Mouse (Mus musculus): ENCODE results near the gene Rabl2. TPM values are rescaled to one million over a fixed set of nuclear protein-coding genes. Genes with fewer than 3 reads are reported as not detected.

The Rabl2 gene
- polyA plus RNA-seq, 1 experiment from 2014 or later: 41.3 TPM

DNA sequence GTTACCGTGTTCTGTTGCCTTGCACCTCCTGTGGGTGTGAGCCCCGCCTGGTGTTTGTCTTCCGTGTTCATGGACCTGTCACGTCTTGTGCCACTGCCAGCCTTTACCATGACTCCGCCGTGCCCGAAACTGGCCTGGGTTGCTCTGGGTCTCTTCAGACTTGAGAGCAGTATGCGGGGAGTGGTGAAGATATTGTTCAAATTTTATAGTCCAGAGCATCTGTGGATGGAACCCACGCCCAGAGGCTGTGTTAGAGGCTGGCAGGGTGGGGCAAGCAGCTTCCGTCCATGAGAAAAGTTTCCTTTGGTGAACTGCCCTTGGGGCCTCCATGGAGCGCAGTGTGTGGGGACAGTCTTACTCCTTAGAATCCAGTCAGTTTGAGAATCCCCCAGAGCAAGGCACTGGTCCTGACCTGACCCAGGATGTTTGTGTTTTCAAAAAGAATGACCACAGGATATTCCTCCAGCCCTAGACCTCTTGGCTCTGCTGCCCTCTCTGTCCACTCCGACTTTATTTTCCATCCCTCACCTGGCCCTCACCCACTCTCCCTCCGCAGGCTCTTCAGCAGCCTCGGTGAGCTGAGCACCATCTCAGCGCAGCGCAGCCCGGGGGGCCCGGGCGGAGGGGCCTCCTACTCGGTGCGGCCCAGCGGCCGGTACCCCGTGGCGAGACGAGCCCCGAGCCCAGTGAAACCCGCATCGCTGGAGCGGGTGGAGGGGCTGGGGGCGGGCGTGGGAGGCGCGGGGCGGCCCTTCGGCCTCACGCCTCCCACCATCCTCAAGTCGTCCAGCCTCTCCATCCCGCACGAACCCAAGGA is 34.3 kb downstream of the Rabl2 start:
- peaks cover 17% of the 10 kb centered on the region; the same call in 1 of the 2 replicates for H3K4me1 ChIP-seq (replicated peaks; ENCODE audit: control insufficient read depth, insufficient read depth, low read length)
- no peak overlapping the region for H3K27ac ChIP-seq (ENCODE audit: low read depth)
- no peak for ATAC-seq (replicated peaks; ENCODE audit: low FRiP score, low TSS enrichment, low read depth)
- no peaks in the 10 kb centered on the region for H3K9me3 ChIP-seq (ENCODE audit: control insufficient read depth, low read length)
- WGBS: 13% methylated on average over 39 of the region's 40 CpGs
- DNase-seq (ENCODE audit: low spot score): peak; percentile 61
- peaks cover 36% of the 10 kb centered on the region for H3K27me3 ChIP-seq (replicated peaks; ENCODE audit: control insufficient read depth, insufficient read depth, low read length)
- no peak overlapping the region for H3K9ac ChIP-seq (ENCODE audit: low read length)
- H3K4me3 ChIP-seq (ENCODE audit: low read depth, low read length): peak overlapping the region; percentile 21
- peak overlapping the region; percentile 47 for H3K4me2 ChIP-seq (ENCODE audit: low read length)
- no peaks in the 10 kb centered on the region for H3K36me3 ChIP-seq (ENCODE audit: control insufficient read depth, insufficient read depth, low read length)

DNA sequence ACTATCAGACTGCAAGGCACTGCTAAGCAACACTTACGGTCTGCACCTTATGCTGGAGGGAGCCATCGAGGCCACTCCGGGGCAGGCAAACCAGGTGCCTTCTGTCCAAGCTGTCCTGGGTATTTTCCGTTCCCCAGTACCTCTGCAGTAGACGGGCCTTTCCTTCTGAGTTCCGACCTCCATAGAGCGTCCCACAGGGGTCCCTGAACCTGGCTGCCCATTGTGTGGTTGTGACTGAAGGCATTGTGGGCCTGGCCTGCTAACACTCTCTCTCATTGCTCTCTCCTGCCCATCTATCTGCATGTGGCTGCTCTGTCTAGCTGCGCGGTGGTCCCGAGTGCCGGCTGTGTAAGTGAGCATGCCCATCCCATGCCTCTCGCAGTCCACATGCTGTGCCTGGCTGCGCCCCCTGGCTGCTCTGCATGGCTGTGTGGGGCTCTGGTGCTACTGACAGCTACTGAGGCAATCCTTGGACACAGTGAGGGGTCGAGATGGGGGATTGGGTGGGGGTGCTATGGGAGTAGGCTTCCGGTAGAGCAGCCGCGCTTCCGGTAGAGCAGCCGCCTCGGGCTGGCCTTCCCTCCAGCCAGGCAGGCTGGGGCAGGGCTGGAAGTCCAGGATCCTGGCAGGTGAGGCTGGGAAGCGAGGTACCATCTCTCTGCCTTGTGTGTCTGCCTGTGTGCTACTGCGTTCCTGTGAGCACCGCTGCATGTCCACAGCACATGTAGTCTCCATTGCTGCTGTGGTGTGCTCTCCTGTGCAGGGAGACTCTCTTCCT is 35.1 kb downstream of the Rabl2 start:
- H3K27me3 ChIP-seq (replicated peaks; ENCODE audit: control insufficient read depth, insufficient read depth, low read length): peaks cover 36% of the 10 kb centered on the region
- 32% methylated on average over 23 of the region's 23 CpGs for WGBS
- peaks cover 17% of the 10 kb centered on the region; the same call in 1 of the 2 replicates for H3K4me1 ChIP-seq (replicated peaks; ENCODE audit: control insufficient read depth, insufficient read depth, low read length)
- H3K36me3 ChIP-seq (ENCODE audit: control insufficient read depth, insufficient read depth, low read length): peaks cover 3% of the 10 kb centered on the region; the same call in 1 of the 2 replicates
- no peak overlapping the region for H3K9ac ChIP-seq (ENCODE audit: low read length)
- no peak overlapping the region for H3K27ac ChIP-seq (ENCODE audit: low read depth)
- H3K9me3 ChIP-seq (ENCODE audit: control insufficient read depth, low read length): no peaks in the 10 kb centered on the region
- 0 out of 2 replicates have a peak overlapping the region, but pooled peaks have one; percentile 6 for H3K4me3 ChIP-seq (ENCODE audit: low read depth, low read length)
- H3K4me2 ChIP-seq (ENCODE audit: low read length): peak overlapping the region; percentile 30
- DNase-seq (ENCODE audit: low spot score): no peak
- peak; percentile 53; the same call in 1 of the 2 replicates for ATAC-seq (replicated peaks; ENCODE audit: low FRiP score, low TSS enrichment, low read depth)

DNA sequence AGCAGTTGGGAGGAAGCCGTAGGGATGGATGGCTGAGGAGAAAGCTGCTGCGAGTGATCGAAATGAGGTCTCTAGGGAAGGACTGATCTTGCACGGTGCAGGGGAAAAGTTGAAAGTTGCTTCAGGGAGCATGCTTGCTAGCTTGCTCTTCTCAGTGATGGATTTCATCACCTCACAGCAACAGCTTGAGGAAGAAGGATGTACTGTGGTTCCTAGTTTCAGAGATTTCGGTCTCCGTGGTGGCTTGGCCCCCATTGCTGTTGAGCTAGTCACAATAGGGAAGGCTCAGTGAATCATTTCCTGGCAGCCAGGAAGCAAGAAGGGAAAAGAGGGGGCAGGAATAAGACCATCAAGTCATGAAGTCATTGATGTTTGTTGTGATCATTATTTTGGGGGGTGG is 36.1 kb downstream of the Rabl2 start:
- Histone ChIP-seq H3K27ac (ENCODE audit: low read depth) (no peak overlapping the region), H3K4me2 (ENCODE audit: low read length) (no peak overlapping the region), H3K4me1 (replicated peaks; ENCODE audit: control insufficient read depth, insufficient read depth, low read length) (peaks cover 17% of the 10 kb centered on the region; the same call in 1 of the 2 replicates), H3K27me3 (replicated peaks; ENCODE audit: control insufficient read depth, insufficient read depth, low read length) (peaks cover 36% of the 10 kb centered on the region), H3K9ac (ENCODE audit: low read length) (no peak overlapping the region), H3K9me3 (ENCODE audit: control insufficient read depth, low read length) (no peaks in the 10 kb centered on the region), H3K36me3 (ENCODE audit: control insufficient read depth, insufficient read depth, low read length) (peaks cover 4% of the 10 kb centered on the region; the same call in 1 of the 2 replicates), H3K4me3 (ENCODE audit: low read depth, low read length) (no peak overlapping the region)
- 88% methylated on average over 6 of the region's 6 CpGs for WGBS
- DNase-seq (ENCODE audit: low spot score) (no peak), ATAC-seq (replicated peaks; ENCODE audit: low FRiP score, low TSS enrichment, low read depth) (no peak)

DNA sequence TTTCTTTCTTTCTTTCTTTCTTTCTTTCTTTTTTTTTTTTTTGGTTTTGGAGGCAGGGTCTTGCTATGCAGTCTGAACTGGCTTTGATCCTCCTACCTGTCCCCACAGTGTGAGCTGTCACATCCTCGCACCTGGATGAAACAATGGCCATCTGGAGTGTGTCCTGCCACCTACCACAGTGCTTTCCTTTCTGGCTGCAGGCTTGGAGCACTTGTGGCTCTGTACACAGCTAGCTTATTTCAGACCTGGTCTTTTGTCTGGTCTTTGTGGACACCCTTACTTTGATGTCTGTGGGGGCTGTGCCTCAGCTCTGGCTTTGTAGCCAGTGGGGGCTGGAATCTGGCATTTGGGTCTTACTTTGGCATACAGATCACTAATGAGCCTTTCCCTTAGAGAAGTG is 40.0 kb downstream of the Rabl2 start:
- H3K4me2 ChIP-seq (ENCODE audit: low read length): no peak overlapping the region
- H3K9ac ChIP-seq (ENCODE audit: low read length): no peak overlapping the region
- peaks cover 31% of the 10 kb centered on the region for H3K27me3 ChIP-seq (replicated peaks; ENCODE audit: control insufficient read depth, insufficient read depth, low read length)
- peaks cover 4% of the 10 kb centered on the region; the same call in 1 of the 2 replicates for H3K36me3 ChIP-seq (ENCODE audit: control insufficient read depth, insufficient read depth, low read length)
- H3K9me3 ChIP-seq (ENCODE audit: control insufficient read depth, low read length): no peaks in the 10 kb centered on the region
- peaks cover 5% of the 10 kb centered on the region; the same call in 1 of the 2 replicates for H3K4me1 ChIP-seq (replicated peaks; ENCODE audit: control insufficient read depth, insufficient read depth, low read length)
- 83% methylated on average over 1 of the region's 1 CpGs for WGBS
- DNase-seq (ENCODE audit: low spot score) (no peak), ATAC-seq (replicated peaks; ENCODE audit: low FRiP score, low TSS enrichment, low read depth) (no peak)
- H3K27ac ChIP-seq (ENCODE audit: low read depth): no peak overlapping the region
- no peak overlapping the region for H3K4me3 ChIP-seq (ENCODE audit: low read depth, low read length)

DNA sequence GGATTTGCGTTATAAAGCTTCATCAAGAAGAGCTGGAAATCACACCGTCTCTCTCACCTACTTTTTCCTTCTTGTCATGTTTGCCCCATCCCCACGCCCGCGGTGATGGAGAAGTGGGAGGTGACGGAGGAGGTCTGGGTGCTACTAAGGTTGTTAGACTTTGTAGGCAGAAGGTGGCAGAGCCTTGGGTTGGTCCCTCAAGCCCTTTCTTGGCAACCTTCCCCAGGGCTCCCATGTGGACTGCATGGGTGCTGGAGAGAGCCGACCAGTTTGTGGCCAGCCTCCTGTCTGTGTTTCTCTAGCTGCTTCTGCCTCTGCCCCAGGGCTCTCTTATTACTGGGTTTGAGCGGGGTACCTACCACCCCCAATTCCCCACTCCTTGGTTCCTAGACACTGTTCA is 41.2 kb downstream of the Rabl2 start:
- no peaks in the 10 kb centered on the region for H3K4me1 ChIP-seq (replicated peaks; ENCODE audit: control insufficient read depth, insufficient read depth, low read length)
- no peak for DNase-seq (ENCODE audit: low spot score)
- no peak overlapping the region for H3K4me2 ChIP-seq (ENCODE audit: low read length)
- peaks cover 22% of the 10 kb centered on the region for H3K27me3 ChIP-seq (replicated peaks; ENCODE audit: control insufficient read depth, insufficient read depth, low read length)
- no peaks in the 10 kb centered on the region for H3K9me3 ChIP-seq (ENCODE audit: control insufficient read depth, low read length)
- WGBS: 94% methylated on average over 8 of the region's 8 CpGs
- peaks cover 4% of the 10 kb centered on the region; the same call in 1 of the 2 replicates for H3K36me3 ChIP-seq (ENCODE audit: control insufficient read depth, insufficient read depth, low read length)
- no peak overlapping the region for H3K27ac ChIP-seq (ENCODE audit: low read depth)
- H3K9ac ChIP-seq (ENCODE audit: low read length): no peak overlapping the region
- H3K4me3 ChIP-seq (ENCODE audit: low read depth, low read length): no peak overlapping the region
- ATAC-seq (replicated peaks; ENCODE audit: low FRiP score, low TSS enrichment, low read depth): no peak

DNA sequence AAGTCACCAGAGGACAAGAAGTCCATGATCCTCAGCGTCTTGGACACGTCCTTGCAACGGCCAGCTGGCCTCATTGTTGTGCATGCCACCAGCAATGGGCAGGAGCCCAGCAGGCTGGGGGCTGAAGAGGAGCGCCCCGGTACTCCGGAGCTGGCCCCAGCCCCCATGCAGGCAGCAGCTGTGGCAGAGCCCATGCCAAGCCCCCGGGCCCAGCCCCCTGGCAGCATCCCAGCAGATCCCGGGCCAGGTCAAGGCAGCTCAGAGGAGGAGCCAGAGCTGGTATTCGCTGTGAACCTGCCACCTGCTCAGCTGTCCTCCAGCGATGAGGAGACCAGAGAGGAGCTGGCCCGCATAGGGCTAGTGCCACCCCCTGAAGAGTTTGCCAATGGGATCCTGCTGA is 42.9 kb downstream of the Rabl2 start:
- 0 out of 2 replicates have a peak, but pooled peaks have one; percentile 22 for ATAC-seq (replicated peaks; ENCODE audit: low FRiP score, low TSS enrichment, low read depth)

DNA sequence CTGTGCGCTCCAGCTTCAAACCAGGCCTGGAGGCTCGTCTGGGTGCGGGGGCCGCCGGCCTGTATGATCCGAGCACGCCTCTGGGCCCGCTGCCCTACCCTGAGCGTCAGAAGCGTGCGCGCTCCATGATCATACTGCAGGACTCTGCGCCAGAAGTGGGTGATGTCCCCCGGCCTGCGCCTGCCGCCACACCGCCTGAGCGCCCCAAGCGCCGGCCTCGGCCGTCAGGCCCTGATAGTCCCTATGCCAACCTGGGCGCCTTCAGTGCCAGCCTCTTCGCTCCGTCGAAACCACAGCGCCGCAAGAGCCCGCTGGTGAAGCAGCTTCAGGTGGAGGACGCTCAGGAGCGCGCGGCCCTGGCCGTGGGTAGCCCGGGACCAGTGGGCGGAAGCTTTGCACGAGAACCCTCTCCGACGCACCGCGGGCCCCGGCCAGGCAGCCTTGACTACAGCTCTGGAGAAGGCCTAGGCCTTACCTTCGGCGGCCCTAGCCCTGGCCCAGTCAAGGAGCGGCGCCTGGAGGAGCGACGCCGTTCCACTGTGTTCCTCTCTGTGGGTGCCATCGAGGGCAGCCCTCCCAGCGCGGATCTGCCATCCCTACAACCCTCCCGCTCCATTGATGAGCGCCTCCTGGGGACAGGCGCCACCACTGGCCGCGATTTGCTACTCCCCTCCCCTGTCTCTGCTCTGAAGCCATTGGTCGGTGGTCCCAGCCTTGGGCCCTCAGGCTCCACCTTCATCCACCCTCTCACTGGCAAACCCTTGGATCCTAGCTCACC is 43.7 kb downstream of the Rabl2 start:
- 15% methylated on average over 58 of the region's 58 CpGs for WGBS
- peak overlapping the region; percentile 21 for H3K4me3 ChIP-seq (ENCODE audit: low read depth, low read length)
- peaks cover 20% of the 10 kb centered on the region for H3K27me3 ChIP-seq (replicated peaks; ENCODE audit: control insufficient read depth, insufficient read depth, low read length)
- ATAC-seq (replicated peaks; ENCODE audit: low FRiP score, low TSS enrichment, low read depth) (peak; percentile 56), DNase-seq (ENCODE audit: low spot score) (peak; percentile 67)
- no peak overlapping the region for H3K27ac ChIP-seq (ENCODE audit: low read depth)
- H3K4me1 ChIP-seq (replicated peaks; ENCODE audit: control insufficient read depth, insufficient read depth, low read length): no peaks in the 10 kb centered on the region
- no peaks in the 10 kb centered on the region for H3K9me3 ChIP-seq (ENCODE audit: control insufficient read depth, low read length)
- H3K9ac ChIP-seq (ENCODE audit: low read length): no peak overlapping the region
- peaks cover 11% of the 10 kb centered on the region for H3K36me3 ChIP-seq (ENCODE audit: control insufficient read depth, insufficient read depth, low read length)
- peak overlapping the region; percentile 47 for H3K4me2 ChIP-seq (ENCODE audit: low read length)

More for the DNA sequence above, 42.9 kb downstream of the Rabl2 start:
- no peak for DNase-seq (ENCODE audit: low spot score)
- H3K4me2 ChIP-seq (ENCODE audit: low read length): peak overlapping the region; percentile 20
- peaks cover 4% of the 10 kb centered on the region for H3K36me3 ChIP-seq (ENCODE audit: control insufficient read depth, insufficient read depth, low read length)
- H3K4me1 ChIP-seq (replicated peaks; ENCODE audit: control insufficient read depth, insufficient read depth, low read length): no peaks in the 10 kb centered on the region
- no peak overlapping the region for H3K9ac ChIP-seq (ENCODE audit: low read length)
- H3K27ac ChIP-seq (ENCODE audit: low read depth): no peak overlapping the region
- WGBS: 47% methylated on average over 9 of the region's 11 CpGs
- H3K9me3 ChIP-seq (ENCODE audit: control insufficient read depth, low read length): no peaks in the 10 kb centered on the region
- peaks cover 20% of the 10 kb centered on the region for H3K27me3 ChIP-seq (replicated peaks; ENCODE audit: control insufficient read depth, insufficient read depth, low read length)
- no peak overlapping the region for H3K4me3 ChIP-seq (ENCODE audit: low read depth, low read length)

DNA sequence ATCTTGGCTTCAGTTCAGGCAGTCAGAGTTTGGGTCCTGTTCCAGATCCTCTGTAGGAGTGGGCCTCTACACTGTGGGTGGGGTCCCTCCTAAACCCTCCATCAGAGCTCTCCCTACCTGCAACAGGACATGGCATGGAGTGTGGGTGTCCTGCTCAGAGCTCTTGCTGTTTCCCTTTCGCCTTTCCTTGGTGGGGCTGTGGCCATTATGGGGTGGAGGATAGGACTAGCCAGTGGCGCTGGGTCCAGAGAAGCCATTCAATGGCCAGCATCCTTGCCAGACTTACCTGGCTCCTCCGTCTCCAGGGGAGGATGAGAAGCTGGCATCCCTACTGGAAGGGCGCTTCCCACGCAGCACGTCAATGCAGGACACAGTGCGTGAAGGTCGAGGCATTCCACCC is 44.4 kb downstream of the Rabl2 start:
- Histone ChIP-seq H3K4me2 (ENCODE audit: low read length) (peak overlapping the region; percentile 47), H3K4me3 (ENCODE audit: low read depth, low read length) (peak overlapping the region; percentile 21; the same call in 1 of the 2 replicates), H3K9ac (ENCODE audit: low read length) (no peak overlapping the region), H3K9me3 (ENCODE audit: control insufficient read depth, low read length) (no peaks in the 10 kb centered on the region), H3K27me3 (replicated peaks; ENCODE audit: control insufficient read depth, insufficient read depth, low read length) (peaks cover 20% of the 10 kb centered on the region), H3K27ac (ENCODE audit: low read depth) (no peak overlapping the region), H3K36me3 (ENCODE audit: control insufficient read depth, insufficient read depth, low read length) (peaks cover 13% of the 10 kb centered on the region), H3K4me1 (replicated peaks; ENCODE audit: control insufficient read depth, insufficient read depth, low read length) (no peaks in the 10 kb centered on the region)
- WGBS: 58% methylated on average over 8 of the region's 8 CpGs
- DNase-seq (ENCODE audit: low spot score) (no peak), ATAC-seq (replicated peaks; ENCODE audit: low FRiP score, low TSS enrichment, low read depth) (no peak)
